Mouse (Mus musculus) heart, embryonic 15.5 days (tissue): Measurements from ENCODE around the gene Gna11. TPM values are rescaled to one million over a fixed set of nuclear protein-coding genes. Genes with fewer than 3 reads are reported as not detected.
A peak's percentile ranks its signal among the peaks of the same experiment; 100 is the strongest.

Experiments
- ATAC-seq: fragments of 200-750 bp; cut with Nextera tagmentation; replicated peaks from 2 replicates; pipeline ENCODE4 v1.8.0; 2017; ENCODE audit warnings: low read depth, moderate TSS enrichment; ENCODE audit not compliant: insufficient number of reproducible peaks, insufficient read depth, low FRiP score
- H3K27ac ChIP-seq: fragments of 300-500 bp; sonication (generic); 2 replicates; pipeline ENCODE4 v1.5.1; 2015; ENCODE audit warnings: mild to moderate bottlenecking, inconsistent platforms
- H3K27me3 ChIP-seq: fragments of 300-500 bp; sonication (generic); 2 replicates; pipeline ENCODE4 v1.6.1; 2015; ENCODE audit warnings: inconsistent platforms
- H3K36me3 ChIP-seq: fragments of 300-500 bp; sonication (generic); 2 replicates; pipeline ENCODE4 v1.6.1; 2015; ENCODE audit warnings: mild to moderate bottlenecking, inconsistent platforms
- H3K4me1 ChIP-seq: fragments of 300-500 bp; sonication (generic); replicated peaks from 2 replicates; pipeline ENCODE4 v1.6.1; 2015; ENCODE audit warnings: inconsistent platforms
- H3K4me2 ChIP-seq: fragments of 300-500 bp; sonication (generic); 2 replicates; pipeline ENCODE4 v1.6.1; 2015; ENCODE audit warnings: inconsistent platforms, mild to moderate bottlenecking, moderate library complexity
- H3K4me3 ChIP-seq: fragments of 300-500 bp; sonication (generic); 2 replicates; pipeline ENCODE4 v1.5.1; 2015; ENCODE audit warnings: mild to moderate bottlenecking, inconsistent platforms
- H3K9ac ChIP-seq: fragments of 300-500 bp; sonication (generic); 2 replicates; pipeline ENCODE4 v1.6.1; 2015; ENCODE audit warnings: mild to moderate bottlenecking, inconsistent platforms
- H3K9me3 ChIP-seq: fragments of 300-500 bp; sonication (generic); replicated peaks from 2 replicates; pipeline ENCODE4 v1.6.1; 2016; ENCODE audit warnings: inconsistent platforms
- WGBS: fragments of 180-500 bp; shearing (Covaris S2); methylation state at CpG from one replicate; pipeline ENCODE4 v1.1.7; 2015; ENCODE audit warnings: mixed read lengths; 5-methylcytosine and 5-hydroxymethylcytosine counted together
- polyA plus RNA-seq: library from polyadenylated mRNA; unstranded; fragments of >200 nt; fragmentation: Nextera tagmentation; extraction: Ambion mirVana; gene quantifications from 2 replicates; pipeline ENCODE4 v1.2.1, GENCODE M21; 2015

Gene Gna11
- polyA plus RNA-seq, 1 experiment from 2014 or later: 52.1 TPM

DNA sequence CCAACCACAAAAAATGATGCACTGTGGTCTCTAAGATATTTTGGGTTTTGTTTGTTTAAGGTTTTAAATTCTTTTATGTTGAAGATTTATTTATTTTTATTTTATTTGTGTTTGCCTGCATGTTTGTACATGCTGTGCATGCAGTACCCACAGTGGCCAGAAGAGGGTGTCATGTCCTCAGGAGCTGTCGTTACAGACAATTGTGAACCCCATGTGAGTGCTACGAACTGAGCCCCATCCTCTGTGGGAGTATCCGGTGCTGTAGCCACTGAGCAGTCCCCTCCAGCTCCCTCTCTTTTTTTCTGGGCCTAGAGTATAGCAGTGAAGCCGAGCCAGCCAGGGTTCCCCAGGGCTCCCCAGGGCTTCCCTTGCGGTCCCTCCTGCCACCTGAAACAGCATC is 8.2 kb upstream of the Gna11 start:
- no peak overlapping the region for H3K27ac ChIP-seq
- no peak for ATAC-seq
- no peaks in the 10 kb centered on the region for H3K36me3 ChIP-seq
- peaks cover 8% of the 10 kb centered on the region for H3K4me1 ChIP-seq
- H3K27me3 ChIP-seq: no peaks in the 10 kb centered on the region
- 83% methylated on average over 5 of the region's 5 CpGs for WGBS
- H3K4me3 ChIP-seq: no peak overlapping the region
- H3K9ac ChIP-seq: no peak overlapping the region
- no peak overlapping the region for H3K4me2 ChIP-seq
- 0 out of 2 replicates have a peak, but pooled peaks cover 2% of the 10 kb centered on the region for H3K9me3 ChIP-seq

DNA sequence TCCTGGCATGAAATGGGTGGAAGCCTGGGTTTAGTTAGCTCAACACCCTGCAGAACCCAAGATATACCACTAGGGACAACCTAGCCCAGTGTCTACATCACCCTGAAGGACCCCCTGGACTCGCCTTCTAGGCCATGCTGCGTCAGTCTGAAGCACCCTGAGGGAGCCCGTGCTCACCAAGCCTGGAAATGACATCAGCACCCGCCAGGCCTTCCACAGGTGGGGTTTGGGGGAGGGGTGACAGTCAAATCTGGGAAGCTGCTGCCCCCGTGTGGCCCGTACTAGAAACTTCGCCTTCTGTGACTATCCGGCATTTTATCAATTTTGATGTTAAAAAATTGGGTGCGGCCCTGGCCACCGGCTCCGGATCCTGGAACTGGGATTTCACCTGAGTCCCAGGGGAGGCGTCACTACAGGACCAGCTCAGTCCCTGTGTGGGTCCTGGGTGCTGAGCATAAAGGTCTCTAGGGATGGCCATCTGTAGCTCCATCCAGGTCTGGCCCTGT is 6.7 kb upstream of the Gna11 start:
- ATAC-seq: peak; percentile 89
- Histone ChIP-seq H3K4me1 (peaks cover 8% of the 10 kb centered on the region), H3K9ac (no peak overlapping the region), H3K4me2 (no peak overlapping the region), H3K36me3 (no peaks in the 10 kb centered on the region), H3K27me3 (no peaks in the 10 kb centered on the region), H3K4me3 (no peak overlapping the region), H3K9me3 (0 out of 2 replicates have a peak, but pooled peaks cover 2% of the 10 kb centered on the region), H3K27ac (peak overlapping the region; percentile 48)
- 2% methylated on average over 12 of the region's 12 CpGs for WGBS

DNA sequence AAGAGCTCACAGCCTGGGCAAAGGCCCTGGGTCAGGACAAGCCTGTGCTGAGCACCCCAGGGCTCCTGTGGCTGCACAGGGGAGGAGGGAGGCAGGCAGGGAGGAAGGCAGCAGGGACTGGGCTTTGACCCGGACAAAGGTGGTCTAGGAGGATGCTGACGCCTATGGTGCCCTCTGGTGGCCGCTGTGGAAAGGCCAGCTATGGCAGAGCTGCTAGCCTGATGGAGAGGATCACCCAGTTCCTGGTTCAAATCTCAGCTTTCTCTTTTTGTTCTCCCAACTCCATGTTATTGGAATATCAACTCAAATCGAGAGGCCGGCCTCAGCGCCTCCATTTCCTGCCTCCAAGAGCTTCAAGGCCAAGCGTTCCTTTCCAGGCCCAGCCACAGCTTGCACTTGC is 5.3 kb upstream of the Gna11 start:
- H3K4me2 ChIP-seq: no peak overlapping the region
- no peak overlapping the region for H3K27ac ChIP-seq
- H3K36me3 ChIP-seq: no peaks in the 10 kb centered on the region
- H3K9ac ChIP-seq: no peak overlapping the region
- 11% methylated on average over 7 of the region's 7 CpGs for WGBS
- H3K4me1 ChIP-seq: peaks cover 12% of the 10 kb centered on the region
- ATAC-seq: no peak
- no peak overlapping the region for H3K4me3 ChIP-seq
- 0 out of 2 replicates have a peak, but pooled peaks cover 2% of the 10 kb centered on the region for H3K9me3 ChIP-seq
- no peaks in the 10 kb centered on the region for H3K27me3 ChIP-seq

DNA sequence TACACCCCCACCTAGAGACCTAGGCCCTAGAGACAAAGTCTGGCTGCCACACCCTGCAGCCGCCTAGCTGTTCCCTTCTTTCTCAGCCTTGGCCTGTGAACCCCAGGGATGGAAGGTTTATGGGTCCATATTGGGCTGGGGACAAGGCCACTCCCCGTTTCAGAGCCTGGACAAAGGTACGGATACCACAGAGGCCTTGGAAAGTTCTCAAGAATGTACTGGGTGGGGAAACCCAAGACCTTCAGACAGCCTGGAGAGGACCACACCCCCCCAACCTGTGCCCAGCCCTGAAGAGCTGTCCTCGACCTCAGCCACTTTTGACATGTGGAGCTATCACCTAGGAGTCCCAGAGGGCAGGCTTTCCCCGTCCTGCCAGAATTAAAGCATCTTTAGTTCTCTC is 4.0 kb upstream of the Gna11 start:
- Histone ChIP-seq H3K27me3 (no peaks in the 10 kb centered on the region), H3K27ac (no peak overlapping the region), H3K9me3 (0 out of 2 replicates have a peak, but pooled peaks cover 2% of the 10 kb centered on the region), H3K9ac (no peak overlapping the region), H3K4me2 (no peak overlapping the region), H3K4me1 (peaks cover 15% of the 10 kb centered on the region), H3K36me3 (no peaks in the 10 kb centered on the region), H3K4me3 (no peak overlapping the region)
- WGBS: 65% methylated on average over 5 of the region's 5 CpGs
- no peak for ATAC-seq

- H3K9me3 ChIP-seq: no peaks in the 10 kb centered on the region
- WGBS: 93% methylated on average over 13 of the region's 13 CpGs
- H3K27ac ChIP-seq: no peak overlapping the region
- H3K27me3 ChIP-seq: no peaks in the 10 kb centered on the region
- no peaks in the 10 kb centered on the region for H3K36me3 ChIP-seq
- H3K4me1 ChIP-seq: peaks cover 35% of the 10 kb centered on the region
- no peak for ATAC-seq
- H3K4me2 ChIP-seq: no peak overlapping the region
- no peak overlapping the region for H3K4me3 ChIP-seq
- H3K9ac ChIP-seq: no peak overlapping the region
These were observed 2.0 kb upstream of the Gna11 start for GRCm38 (mm10) chr10:81546788-81547571.

GRCm38 (mm10) chr10:81546332-81546731 is 1.3 kb upstream of the Gna11 start:
- H3K27ac ChIP-seq: no peak overlapping the region
- no peak for ATAC-seq
- H3K4me3 ChIP-seq: no peak overlapping the region
- H3K27me3 ChIP-seq: no peaks in the 10 kb centered on the region
- 60% methylated on average over 5 of the region's 5 CpGs for WGBS
- no peak overlapping the region for H3K4me2 ChIP-seq
- peaks cover 35% of the 10 kb centered on the region for H3K4me1 ChIP-seq
- H3K9me3 ChIP-seq: no peaks in the 10 kb centered on the region
- 0 out of 2 replicates have a peak overlapping the region, but pooled peaks have one; percentile 13 for H3K9ac ChIP-seq
- no peaks in the 10 kb centered on the region for H3K36me3 ChIP-seq

DNA sequence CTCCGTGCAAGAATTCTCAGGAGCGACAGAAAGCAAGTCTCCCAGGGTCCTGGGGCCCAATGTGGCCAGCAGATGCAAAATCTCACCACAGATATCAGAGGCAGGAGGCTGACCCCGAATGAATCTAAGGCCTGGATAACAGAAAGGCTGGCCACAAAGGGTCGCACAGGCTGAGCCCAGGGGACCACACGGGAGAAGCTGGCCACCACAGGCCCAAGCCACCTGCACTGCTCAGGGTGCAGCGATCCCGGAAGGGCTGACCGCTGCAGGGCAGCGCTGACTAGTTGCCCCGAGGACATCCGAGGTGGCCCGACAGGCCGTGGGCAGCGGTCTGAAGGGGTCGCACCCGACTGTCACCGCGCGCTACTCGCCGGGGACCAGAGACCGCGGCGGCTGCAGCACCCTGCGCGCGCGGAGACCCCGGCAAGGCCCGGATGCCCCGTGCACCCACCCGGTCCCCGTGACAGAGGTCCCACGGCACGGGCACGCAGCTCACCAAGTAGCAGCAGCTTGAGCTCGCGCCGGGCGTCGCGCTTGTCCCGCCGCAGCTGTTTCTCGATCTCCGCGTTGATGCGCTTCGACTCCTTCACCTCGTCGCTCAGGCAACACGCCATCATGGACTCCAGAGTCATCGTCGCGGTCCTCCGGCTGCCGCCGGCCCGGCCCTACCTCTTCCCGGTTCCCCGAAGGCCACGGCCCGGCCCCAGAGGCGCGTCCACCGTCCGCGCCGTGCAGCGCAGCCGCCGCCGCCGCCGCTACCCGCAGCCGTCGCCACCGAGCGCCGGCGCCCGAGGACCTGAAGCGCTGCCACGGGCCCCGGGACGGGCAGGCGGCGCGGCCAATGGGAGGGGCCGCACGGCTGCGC is 462 bp downstream of the Gna11 start:
- Histone ChIP-seq H3K9ac (peak overlapping the region; percentile 88), H3K27me3 (no peaks in the 10 kb centered on the region), H3K4me3 (peak overlapping the region; percentile 78), H3K9me3 (no peaks in the 10 kb centered on the region), H3K4me1 (peaks cover 36% of the 10 kb centered on the region), H3K27ac (peak overlapping the region; percentile 73), H3K4me2 (peak overlapping the region; percentile 80), H3K36me3 (no peaks in the 10 kb centered on the region)
- WGBS: under 1% methylated on average over 88 of the region's 93 CpGs
- ATAC-seq: no peak

GRCm38 (mm10) chr10:81543633-81544032 is 1.4 kb downstream of the Gna11 start:
- ATAC-seq: no peak
- H3K4me2 ChIP-seq: peak overlapping the region; percentile 80
- peak overlapping the region; percentile 78 for H3K4me3 ChIP-seq
- no peak overlapping the region for H3K27ac ChIP-seq
- peaks cover 36% of the 10 kb centered on the region for H3K4me1 ChIP-seq
- peak overlapping the region; percentile 88 for H3K9ac ChIP-seq
- H3K9me3 ChIP-seq: no peaks in the 10 kb centered on the region
- H3K27me3 ChIP-seq: no peaks in the 10 kb centered on the region
- WGBS: 62% methylated on average over 1 of the region's 1 CpGs
- no peaks in the 10 kb centered on the region for H3K36me3 ChIP-seq

GRCm38 (mm10) chr10:81542727-81543460 is 2.1 kb downstream of the Gna11 start:
- no peak for ATAC-seq
- H3K9ac ChIP-seq: peak overlapping the region; percentile 88
- no peaks in the 10 kb centered on the region for H3K27me3 ChIP-seq
- H3K4me2 ChIP-seq: peak overlapping the region; percentile 80
- H3K4me1 ChIP-seq: peaks cover 36% of the 10 kb centered on the region
- peak overlapping the region; percentile 78; the same call in 1 of the 2 replicates for H3K4me3 ChIP-seq
- no peak overlapping the region for H3K27ac ChIP-seq
- H3K36me3 ChIP-seq: no peaks in the 10 kb centered on the region
- H3K9me3 ChIP-seq: no peaks in the 10 kb centered on the region
- 74% methylated on average over 7 of the region's 7 CpGs for WGBS

GRCm38 (mm10) chr10:81541803-81542202 is 3.2 kb downstream of the Gna11 start:
- ATAC-seq: no peak
- H3K4me3 ChIP-seq: no peak overlapping the region
- peaks cover 36% of the 10 kb centered on the region for H3K4me1 ChIP-seq
- peak overlapping the region; percentile 23 for H3K4me2 ChIP-seq
- no peaks in the 10 kb centered on the region for H3K27me3 ChIP-seq
- H3K9me3 ChIP-seq: no peaks in the 10 kb centered on the region
- H3K27ac ChIP-seq: peak overlapping the region; percentile 32; the same call in 1 of the 2 replicates
- WGBS: 43% methylated on average over 10 of the region's 10 CpGs
- peak overlapping the region; percentile 1; the same call in 1 of the 2 replicates for H3K9ac ChIP-seq
- no peaks in the 10 kb centered on the region for H3K36me3 ChIP-seq
